Mouse (Mus musculus) embryonic facial prominence, embryonic 13.5 days (tissue): Measurements from ENCODE around the gene Limk2. TPM values are rescaled to one million over a fixed set of nuclear protein-coding genes. Genes with fewer than 3 reads are reported as not detected.

ENCODE experiments used
- ATAC-seq: fragments of 200-750 bp; cut with Nextera tagmentation; 2 replicates; pipeline ENCODE4 v1.8.0; 2017; ENCODE audit warnings: low read depth; ENCODE audit not compliant: insufficient number of reproducible peaks, insufficient read depth, low FRiP score, low TSS enrichment
- H3K27ac ChIP-seq: fragments of 300-500 bp; sonication (generic); 2 replicates; pipeline ENCODE4 v1.5.1; 2015; ENCODE audit warnings: moderate library complexity, mild to moderate bottlenecking, inconsistent platforms
- H3K27me3 ChIP-seq: fragments of 300-500 bp; sonication (generic); 2 replicates; pipeline ENCODE4 v1.6.1; 2015; ENCODE audit warnings: mild to moderate bottlenecking, inconsistent platforms
- H3K36me3 ChIP-seq: fragments of 300-500 bp; sonication (generic); 2 replicates; pipeline ENCODE4 v1.6.1; 2015; ENCODE audit warnings: mild to moderate bottlenecking, inconsistent platforms
- H3K4me1 ChIP-seq: fragments of 300-500 bp; sonication (generic); 2 replicates; pipeline ENCODE4 v1.6.1; 2015; ENCODE audit warnings: inconsistent platforms
- H3K4me2 ChIP-seq: fragments of 300-500 bp; sonication (generic); 2 replicates; pipeline ENCODE4 v1.6.1; 2015; ENCODE audit warnings: moderate library complexity, mild to moderate bottlenecking, inconsistent platforms
- H3K4me3 ChIP-seq: fragments of 300-500 bp; sonication (generic); 2 replicates; pipeline ENCODE4 v1.5.1; 2015; ENCODE audit warnings: mild to moderate bottlenecking, inconsistent platforms
- H3K9ac ChIP-seq: fragments of 300-500 bp; sonication (generic); 2 replicates; pipeline ENCODE4 v1.6.1; 2015; ENCODE audit warnings: mild to moderate bottlenecking, inconsistent platforms
- H3K9me3 ChIP-seq: fragments of 300-500 bp; sonication (generic); 2 replicates; pipeline ENCODE4 v1.6.1; 2016; ENCODE audit warnings: inconsistent platforms
- WGBS: fragments of 180-500 bp; shearing (Covaris S2); methylation state at CpG from one replicate; pipeline ENCODE4 v1.1.7; 2015; ENCODE audit warnings: mixed read lengths; 5-methylcytosine and 5-hydroxymethylcytosine counted together
- polyA plus RNA-seq: library from polyadenylated mRNA; unstranded; fragments of >200 nt; fragmentation: Nextera tagmentation; extraction: Ambion mirVana; gene quantifications from 2 replicates; pipeline ENCODE4 v1.2.1, GENCODE M21; 2015

Gene Limk2
- polyA plus RNA-seq, 1 experiment from 2014 or later: 80.5 TPM

GRCm38 (mm10) chr11:3441696-3442443, 32.9 kb upstream of the Limk2 start:
- no peak overlapping the region for H3K9ac ChIP-seq
- no peak overlapping the region for H3K4me2 ChIP-seq
- H3K36me3 ChIP-seq: no peaks in the 10 kb centered on the region
- no peaks in the 10 kb centered on the region for H3K27me3 ChIP-seq
- no peak overlapping the region for H3K4me3 ChIP-seq
- H3K9me3 ChIP-seq: no peaks in the 10 kb centered on the region
- no peak overlapping the region for H3K27ac ChIP-seq
- H3K4me1 ChIP-seq: peaks cover 5% of the 10 kb centered on the region; the same call in 1 of the 2 replicates
- no peak for ATAC-seq

DNA sequence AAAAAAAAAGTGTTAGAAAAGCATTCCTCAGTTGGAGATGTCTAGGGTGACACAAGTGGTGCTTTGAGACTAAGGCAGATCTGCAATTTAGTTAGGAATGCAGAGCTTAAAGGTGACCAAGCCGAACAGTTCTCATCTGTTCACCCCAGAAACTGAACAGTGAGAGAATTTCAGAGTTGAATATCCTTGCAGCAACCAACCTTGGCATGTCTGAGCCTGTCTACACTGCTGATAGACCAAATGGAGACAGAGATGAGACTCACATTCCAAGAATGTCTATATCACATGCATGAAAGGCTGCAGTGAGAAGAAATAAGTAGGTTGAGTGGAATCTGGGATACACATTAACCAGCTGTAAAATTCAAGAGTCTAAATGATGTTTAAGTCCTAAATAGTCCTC, 28.6 kb upstream of the Limk2 start:
- 89% methylated on average over 1 of the region's 1 CpGs for WGBS
- H3K4me1 ChIP-seq: peaks cover 5% of the 10 kb centered on the region; the same call in 1 of the 2 replicates

GRCm38 (mm10) chr11:3433809-3434208, 24.8 kb upstream of the Limk2 start:
- H3K9me3 ChIP-seq: no peaks in the 10 kb centered on the region
- no peaks in the 10 kb centered on the region for H3K4me1 ChIP-seq
- 78% methylated on average over 4 of the region's 4 CpGs for WGBS
- H3K9ac ChIP-seq: no peak overlapping the region
- H3K4me2 ChIP-seq: no peak overlapping the region
- H3K36me3 ChIP-seq: 0 out of 2 replicates have a peak, but pooled peaks cover 8% of the 10 kb centered on the region
- no peak overlapping the region for H3K4me3 ChIP-seq
- no peak overlapping the region for H3K27ac ChIP-seq
- no peaks in the 10 kb centered on the region for H3K27me3 ChIP-seq
- ATAC-seq: no peak

More for the DNA sequence above, 28.6 kb upstream of the Limk2 start:
- Histone ChIP-seq H3K9ac (no peak overlapping the region), H3K4me3 (no peak overlapping the region), H3K27ac (no peak overlapping the region), H3K9me3 (no peaks in the 10 kb centered on the region), H3K36me3 (no peaks in the 10 kb centered on the region), H3K27me3 (no peaks in the 10 kb centered on the region), H3K4me2 (no peak overlapping the region)
- ATAC-seq: no peak

DNA sequence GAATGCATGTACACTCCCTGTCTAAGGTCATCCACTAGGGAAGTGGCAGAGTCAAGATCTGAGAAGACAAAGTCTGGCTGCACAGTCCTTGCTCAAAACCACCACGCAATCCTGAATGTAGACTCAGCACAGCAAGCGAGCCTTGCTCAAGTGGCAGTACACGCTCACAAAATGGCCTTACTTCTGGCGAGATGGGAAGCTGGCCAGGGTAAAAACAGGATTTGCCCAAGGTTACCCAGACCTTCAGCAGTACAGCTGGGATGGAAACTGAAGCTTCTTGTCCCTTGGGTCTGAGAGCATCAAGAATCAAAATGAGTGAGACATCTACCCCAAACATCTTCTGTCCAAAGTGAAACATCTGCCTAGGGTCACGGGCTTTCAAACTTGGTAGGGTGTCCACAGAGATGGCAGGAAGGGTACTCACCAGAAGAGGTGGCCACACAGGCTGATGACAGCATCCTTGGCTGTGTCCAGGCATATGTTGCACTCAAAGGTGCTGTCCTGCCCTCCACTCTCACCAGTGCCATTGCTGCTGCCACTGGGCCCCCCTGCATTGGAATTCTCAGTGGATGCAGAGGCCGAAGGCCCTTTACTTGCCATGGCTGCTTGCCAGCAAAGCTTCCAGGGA, 23.1 kb upstream of the Limk2 start:
- ATAC-seq: no peak
- 91% methylated on average over 6 of the region's 6 CpGs for WGBS
- H3K4me3 ChIP-seq: no peak overlapping the region

DNA sequence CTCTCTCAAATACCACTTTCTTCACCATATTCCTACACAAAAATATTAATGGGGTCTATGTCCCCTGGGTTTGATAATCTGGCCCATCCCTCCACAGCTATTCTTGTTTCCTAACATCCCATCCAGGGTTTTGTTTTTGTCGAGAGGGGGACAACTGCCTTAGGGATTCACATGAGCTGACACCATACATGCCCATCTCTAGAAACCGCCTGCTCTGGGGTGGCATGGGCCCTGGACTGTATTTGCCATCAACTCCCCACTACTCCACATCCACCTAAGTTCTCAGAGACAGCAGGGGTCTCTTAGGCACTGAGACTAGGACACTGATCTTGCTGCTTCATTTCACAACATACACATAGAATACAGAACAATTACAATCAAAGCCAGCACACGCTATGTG, 22.5 kb upstream of the Limk2 start:
- no peak overlapping the region for H3K9ac ChIP-seq
- H3K36me3 ChIP-seq: 0 out of 2 replicates have a peak, but pooled peaks cover 8% of the 10 kb centered on the region
- H3K4me3 ChIP-seq: no peak overlapping the region
- H3K27me3 ChIP-seq: no peaks in the 10 kb centered on the region
- H3K27ac ChIP-seq: no peak overlapping the region
- WGBS: 94% methylated on average over 3 of the region's 3 CpGs
- no peak for ATAC-seq
- no peaks in the 10 kb centered on the region for H3K4me1 ChIP-seq
- no peak overlapping the region for H3K4me2 ChIP-seq
- H3K9me3 ChIP-seq: no peaks in the 10 kb centered on the region

More for the DNA sequence above, 23.1 kb upstream of the Limk2 start:
- Histone ChIP-seq H3K9me3 (no peaks in the 10 kb centered on the region), H3K27ac (no peak overlapping the region), H3K4me1 (no peaks in the 10 kb centered on the region), H3K36me3 (0 out of 2 replicates have a peak, but pooled peaks cover 8% of the 10 kb centered on the region), H3K27me3 (no peaks in the 10 kb centered on the region), H3K9ac (0 out of 2 replicates have a peak overlapping the region, but pooled peaks have one; percentile 4), H3K4me2 (no peak overlapping the region)

DNA sequence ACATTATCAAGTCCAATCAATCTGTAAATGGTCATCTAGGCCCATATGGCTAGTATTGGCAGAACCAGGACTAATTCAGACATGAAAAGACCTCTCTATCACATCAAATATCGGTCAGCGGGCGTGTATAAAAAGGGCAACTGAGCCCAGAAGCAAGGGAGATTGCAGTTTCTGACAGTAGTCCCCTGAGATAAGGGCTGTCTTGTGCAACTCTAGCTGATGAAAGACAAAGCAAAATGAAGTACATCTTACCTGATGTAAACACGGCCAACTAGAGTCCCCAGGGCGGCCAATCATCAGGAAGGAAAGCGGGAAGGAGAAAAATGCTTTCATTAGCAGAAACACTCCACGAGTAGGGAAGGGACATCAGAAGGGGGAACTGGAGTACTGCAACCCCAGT, 19.6 kb upstream of the Limk2 start:
- no peak for ATAC-seq
- Histone ChIP-seq H3K9ac (no peak overlapping the region), H3K27ac (no peak overlapping the region), H3K4me1 (no peaks in the 10 kb centered on the region), H3K36me3 (peaks cover 35% of the 10 kb centered on the region), H3K27me3 (no peaks in the 10 kb centered on the region), H3K4me2 (no peak overlapping the region), H3K9me3 (no peaks in the 10 kb centered on the region), H3K4me3 (no peak overlapping the region)
- WGBS: 84% methylated on average over 7 of the region's 7 CpGs

- Histone ChIP-seq H3K27ac (no peak overlapping the region), H3K4me1 (no peaks in the 10 kb centered on the region), H3K4me3 (no peak overlapping the region), H3K9me3 (no peaks in the 10 kb centered on the region), H3K36me3 (peaks cover 40% of the 10 kb centered on the region), H3K4me2 (no peak overlapping the region), H3K27me3 (no peaks in the 10 kb centered on the region), H3K9ac (no peak overlapping the region)
- 83% methylated on average over 3 of the region's 3 CpGs for WGBS
- no peak for ATAC-seq
Observed at GRCm38 (mm10) chr11:3427697-3428230, 18.8 kb upstream of the Limk2 start.

DNA sequence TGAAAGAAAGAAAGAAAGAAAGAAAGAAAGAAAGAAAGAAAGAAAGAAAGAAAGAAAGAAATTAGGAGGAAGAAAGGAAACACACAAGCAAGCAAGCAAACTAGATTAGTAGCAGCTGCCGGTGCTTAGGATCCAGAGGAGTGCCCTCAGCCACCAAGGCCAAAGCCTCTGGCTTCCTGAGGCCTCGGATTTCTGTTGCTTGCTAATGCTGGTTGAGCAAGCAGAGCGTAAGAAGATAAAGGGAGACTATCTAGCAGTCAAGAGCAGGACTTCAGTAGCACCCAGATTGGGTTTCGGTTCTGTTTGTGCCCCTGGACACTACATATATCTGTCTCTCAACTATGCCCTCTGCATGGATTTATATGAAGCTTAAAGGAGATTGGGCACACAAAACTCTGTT, 13.3 kb upstream of the Limk2 start:
- no peak overlapping the region for H3K9ac ChIP-seq
- H3K36me3 ChIP-seq: peaks cover 60% of the 10 kb centered on the region
- H3K27ac ChIP-seq: no peak overlapping the region
- WGBS: 70% methylated on average over 4 of the region's 4 CpGs
- no peak overlapping the region for H3K4me3 ChIP-seq
- no peak overlapping the region for H3K4me2 ChIP-seq
- no peaks in the 10 kb centered on the region for H3K4me1 ChIP-seq
- no peaks in the 10 kb centered on the region for H3K27me3 ChIP-seq
- ATAC-seq: no peak
- no peaks in the 10 kb centered on the region for H3K9me3 ChIP-seq

DNA sequence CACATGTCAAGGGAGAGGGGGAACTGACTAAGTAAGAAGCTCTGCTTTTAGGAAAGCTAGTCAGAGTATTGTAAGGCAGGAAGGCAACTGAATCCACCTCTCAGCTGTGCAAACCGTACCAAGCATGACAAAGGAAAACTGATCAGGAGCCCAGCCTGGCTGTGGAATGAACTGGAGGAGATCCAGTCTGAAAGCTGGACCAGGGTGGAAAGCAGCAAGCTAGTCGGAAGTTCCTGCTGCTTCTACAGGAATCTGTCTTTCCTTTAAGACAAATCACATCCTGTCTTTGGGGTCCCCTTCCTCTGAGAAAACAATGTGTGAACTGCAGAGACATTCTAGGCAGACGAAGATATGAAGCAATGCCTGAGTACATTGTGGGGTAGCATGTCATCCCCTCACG, 9.8 kb upstream of the Limk2 start:
- Histone ChIP-seq H3K4me1 (no peaks in the 10 kb centered on the region), H3K9me3 (no peaks in the 10 kb centered on the region), H3K4me2 (no peak overlapping the region), H3K27me3 (no peaks in the 10 kb centered on the region), H3K4me3 (no peak overlapping the region), H3K36me3 (peaks cover 57% of the 10 kb centered on the region), H3K9ac (no peak overlapping the region), H3K27ac (no peak overlapping the region)
- 73% methylated on average over 4 of the region's 4 CpGs for WGBS
- no peak for ATAC-seq

DNA sequence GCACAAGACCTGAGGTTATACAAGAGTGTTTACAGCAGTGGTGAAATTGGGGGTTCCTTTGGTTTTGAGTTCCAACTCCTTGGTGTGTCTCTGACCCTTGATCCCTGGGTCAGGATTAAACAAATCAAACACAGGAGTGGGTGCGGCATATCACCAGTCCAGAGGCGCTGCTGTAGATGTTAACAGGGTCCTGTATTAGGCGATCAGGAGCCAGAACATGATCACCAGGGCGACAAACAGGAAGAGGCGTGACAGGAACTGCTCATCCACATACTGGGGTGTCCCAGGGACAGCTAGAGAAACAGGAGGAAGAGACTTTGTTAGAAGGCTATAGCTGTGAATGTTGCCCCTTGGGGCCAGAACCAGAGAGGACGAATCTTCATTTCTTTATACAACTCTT, 8.8 kb upstream of the Limk2 start:
- Histone ChIP-seq H3K9ac (no peak overlapping the region), H3K4me1 (no peaks in the 10 kb centered on the region), H3K9me3 (no peaks in the 10 kb centered on the region), H3K4me3 (no peak overlapping the region), H3K27ac (no peak overlapping the region), H3K4me2 (no peak overlapping the region), H3K36me3 (peaks cover 51% of the 10 kb centered on the region), H3K27me3 (no peaks in the 10 kb centered on the region)
- no peak for ATAC-seq
- WGBS: 72% methylated on average over 6 of the region's 6 CpGs

- H3K9ac ChIP-seq: no peak overlapping the region
- no peaks in the 10 kb centered on the region for H3K27me3 ChIP-seq
- no peaks in the 10 kb centered on the region for H3K4me1 ChIP-seq
- peaks cover 51% of the 10 kb centered on the region for H3K36me3 ChIP-seq
- H3K4me3 ChIP-seq: no peak overlapping the region
- H3K27ac ChIP-seq: no peak overlapping the region
- WGBS: 91% methylated on average over 3 of the region's 3 CpGs
- no peak for ATAC-seq
- H3K4me2 ChIP-seq: no peak overlapping the region
- H3K9me3 ChIP-seq: no peaks in the 10 kb centered on the region
Observed at GRCm38 (mm10) chr11:3416399-3416798, 7.4 kb upstream of the Limk2 start.

GRCm38 (mm10) chr11:3412111-3412510, 3.1 kb upstream of the Limk2 start:
- 85% methylated on average over 3 of the region's 3 CpGs for WGBS
- H3K27ac ChIP-seq: no peak overlapping the region

More at GRCm38 (mm10) chr11:3412111-3412510, 3.1 kb upstream of the Limk2 start:
- Histone ChIP-seq H3K27me3 (no peaks in the 10 kb centered on the region), H3K4me2 (no peak overlapping the region), H3K4me3 (no peak overlapping the region), H3K4me1 (peaks cover 12% of the 10 kb centered on the region), H3K9ac (no peak overlapping the region), H3K36me3 (peaks cover 22% of the 10 kb centered on the region), H3K9me3 (no peaks in the 10 kb centered on the region)
- ATAC-seq: no peak
